Mouse (Mus musculus) embryonic facial prominence, embryonic 14.5 days (tissue): ENCODE results near the gene Ank2. TPM values are rescaled to one million over a fixed set of nuclear protein-coding genes. Genes with fewer than 3 reads are reported as not detected.

Experiments used
- ATAC-seq: fragments of 200-750 bp; cut with Nextera tagmentation; 2 replicates; pipeline ENCODE4 v1.8.0; 2017; ENCODE audit warnings: low read depth, moderate number of reproducible peaks, moderate TSS enrichment
- DNase-seq: peaks from one replicate; pipeline ENCODE4 v3.0.0-alpha.2; 2015; ENCODE audit warnings: low spot score
- H3K27ac ChIP-seq: fragments of 300-500 bp; sonication (generic); replicated peaks from 2 replicates; pipeline ENCODE4 v1.5.1; 2014; ENCODE audit warnings: low read depth, mild to moderate bottlenecking, low read length, moderate library complexity
- H3K27me3 ChIP-seq: fragments of 300-500 bp; sonication (generic); replicated peaks from 2 replicates; pipeline ENCODE4 v1.6.1; 2014; ENCODE audit warnings: low read length; ENCODE audit not compliant: control insufficient read depth, insufficient read depth
- H3K36me3 ChIP-seq: fragments of 300-500 bp; sonication (generic); 2 replicates; pipeline ENCODE4 v1.6.1; 2014; ENCODE audit warnings: low read length, mixed read lengths; ENCODE audit not compliant: control insufficient read depth, insufficient read depth
- H3K4me1 ChIP-seq: fragments of 300-500 bp; sonication (generic); 2 replicates; pipeline ENCODE4 v1.6.1; 2014; ENCODE audit warnings: antibody characterized with exemption, low read length; ENCODE audit not compliant: control insufficient read depth, insufficient read depth
- H3K4me2 ChIP-seq: fragments of 300-500 bp; sonication (generic); 2 replicates; pipeline ENCODE4 v1.6.1; 2014; ENCODE audit warnings: low read depth, mild to moderate bottlenecking, low read length, moderate library complexity, mixed read lengths
- H3K4me3 ChIP-seq: fragments of 300-500 bp; sonication (generic); 2 replicates; pipeline ENCODE4 v1.5.1; 2014; ENCODE audit warnings: low read depth, mild to moderate bottlenecking, low read length
- H3K9ac ChIP-seq: fragments of 300-500 bp; sonication (generic); 2 replicates; pipeline ENCODE4 v1.6.1; 2014; ENCODE audit warnings: low read depth, mild to moderate bottlenecking, low read length, moderate library complexity, mixed read lengths
- H3K9me3 ChIP-seq: fragments of 300-500 bp; sonication (generic); 2 replicates; pipeline ENCODE4 v1.6.1; 2016; ENCODE audit warnings: low read length; ENCODE audit not compliant: control insufficient read depth
- WGBS: fragments of 180-500 bp; shearing (Covaris S2); extraction: QIAGEN DNeasy Blood & Tissue Kit; methylation state at CpG from one replicate; pipeline ENCODE4 v1.1.7; 2014; 5-methylcytosine and 5-hydroxymethylcytosine counted together
- polyA plus RNA-seq: library from polyadenylated mRNA; unstranded; fragments of >200 nt; fragmentation: Nextera tagmentation; extraction: Ambion mirVana; gene quantifications from 2 replicates; pipeline ENCODE4 v1.2.1, GENCODE M21; 2014

Ank2 gene
- polyA plus RNA-seq = 48.3 and 52.2 TPM in 2 replicates

- Histone ChIP-seq H3K36me3 (no peaks in the 10 kb centered on the region), H3K4me1 (0 out of 2 replicates have a peak, but pooled peaks cover 5% of the 10 kb centered on the region), H3K9ac (peak within 1 kb of the TSS; percentile 56), H3K4me2 (peak within 1 kb of the TSS; percentile 88), H3K9me3 (no peaks in the 10 kb centered on the region), H3K27me3 (peaks cover 35% of the 10 kb centered on the region), H3K4me3 (peak within 1 kb of the TSS; percentile 53), H3K27ac (no peak within 1 kb of the TSS)
- under 1% methylated on average over 29 of the region's 62 CpGs for WGBS
- peak; percentile 89 for ATAC-seq
- DNase-seq = peak; percentile 87
These were observed at the start of gene Ank2 for GRCm38 (mm10) chr3:127498742-127499400. Gene Ank2, minus strand, starts transcription at chr3:127499350.

GRCm38 (mm10) chr3:127547882-127548281 is 48.7 kb upstream of the Ank2 start:
- DNase-seq = peak; percentile 26
- H3K4me1 ChIP-seq = no peaks in the 10 kb centered on the region
- H3K9me3 ChIP-seq = no peaks in the 10 kb centered on the region
- no peak overlapping the region for H3K4me3 ChIP-seq
- no peak overlapping the region for H3K4me2 ChIP-seq
- peaks cover 44% of the 10 kb centered on the region for H3K36me3 ChIP-seq
- no peaks in the 10 kb centered on the region for H3K27me3 ChIP-seq
- no peak overlapping the region for H3K27ac ChIP-seq
- H3K9ac ChIP-seq = no peak overlapping the region
- ATAC-seq = no peak
- 47% methylated on average over 5 of the region's 5 CpGs for WGBS

DNA sequence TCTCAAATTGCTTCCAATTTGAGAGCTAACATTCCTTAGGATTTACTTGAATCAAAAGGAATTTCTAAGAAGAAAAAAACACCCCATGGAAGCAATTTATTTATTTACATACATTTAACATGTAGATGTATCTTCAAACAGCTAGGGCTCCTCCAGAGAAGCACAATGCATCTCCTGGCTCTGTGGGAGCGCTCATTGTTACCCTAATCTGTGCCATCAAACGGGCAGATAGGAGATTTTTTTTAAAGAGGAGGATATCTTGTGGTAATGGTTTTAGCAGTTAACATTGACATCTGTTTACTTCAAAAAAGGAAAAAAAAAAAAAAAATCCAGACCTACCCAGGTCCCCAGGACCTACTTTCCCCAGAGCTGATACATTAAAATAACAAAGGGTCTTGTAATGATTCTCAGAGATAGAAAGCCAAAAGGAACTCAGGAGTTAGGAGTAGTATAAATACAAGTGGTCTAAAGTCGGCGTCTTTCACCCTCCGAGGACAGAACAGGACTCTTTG is 45.5 kb upstream of the Ank2 start:
- H3K9ac ChIP-seq = no peak overlapping the region
- no peak overlapping the region for H3K27ac ChIP-seq
- no peaks in the 10 kb centered on the region for H3K27me3 ChIP-seq
- WGBS = 32% methylated on average over 5 of the region's 5 CpGs
- peaks cover 63% of the 10 kb centered on the region for H3K36me3 ChIP-seq
- H3K4me1 ChIP-seq = no peaks in the 10 kb centered on the region
- no peak for DNase-seq
- no peaks in the 10 kb centered on the region for H3K9me3 ChIP-seq
- no peak overlapping the region for H3K4me3 ChIP-seq
- ATAC-seq = no peak
- no peak overlapping the region for H3K4me2 ChIP-seq

DNA sequence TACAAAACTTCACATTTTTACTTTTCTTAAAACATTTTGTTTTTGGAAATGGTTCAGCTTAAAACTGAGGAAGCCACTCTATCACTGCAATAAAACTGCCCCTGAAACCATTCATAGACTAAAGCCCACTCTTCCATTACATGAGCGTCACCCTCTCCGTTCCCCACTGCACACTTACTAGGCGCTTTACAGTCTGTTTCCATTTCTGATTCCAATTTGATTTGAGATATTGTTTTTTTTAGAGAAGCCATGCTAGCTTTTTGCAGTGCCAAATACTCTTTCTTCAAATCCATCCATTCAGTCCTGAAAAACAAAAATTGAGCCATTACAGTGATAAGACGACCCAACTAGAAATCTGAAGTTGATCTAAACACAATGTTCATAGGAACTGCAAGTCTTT is 44.8 kb upstream of the Ank2 start:
- H3K27ac ChIP-seq = no peak overlapping the region
- H3K4me3 ChIP-seq = no peak overlapping the region
- no peaks in the 10 kb centered on the region for H3K9me3 ChIP-seq
- H3K4me1 ChIP-seq = no peaks in the 10 kb centered on the region
- H3K9ac ChIP-seq = no peak overlapping the region
- ATAC-seq (no peak), DNase-seq (no peak)
- peaks cover 68% of the 10 kb centered on the region for H3K36me3 ChIP-seq
- no peaks in the 10 kb centered on the region for H3K27me3 ChIP-seq
- H3K4me2 ChIP-seq = no peak overlapping the region
- WGBS = 80% methylated on average over 4 of the region's 4 CpGs

DNA sequence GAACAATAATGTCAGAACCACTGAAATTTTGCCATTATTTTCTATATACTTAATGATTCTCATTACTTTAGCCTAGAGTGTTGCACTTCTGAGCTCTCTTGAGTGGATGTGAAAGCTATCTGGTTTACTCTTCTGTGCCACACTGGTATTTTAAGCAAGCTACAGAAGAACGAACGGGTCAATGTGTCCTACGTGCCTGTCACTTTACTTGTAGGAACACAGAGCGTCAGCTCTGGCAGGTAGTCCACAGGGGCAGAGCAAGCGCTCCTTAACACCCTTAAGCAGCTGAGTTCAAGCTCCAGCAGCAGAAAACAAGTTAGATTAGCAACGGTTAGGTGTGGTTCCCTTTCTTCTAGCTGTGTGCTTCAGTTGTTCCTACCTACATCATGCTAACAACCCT is 40.0 kb upstream of the Ank2 start:
- no peaks in the 10 kb centered on the region for H3K27me3 ChIP-seq
- 66% methylated on average over 6 of the region's 6 CpGs for WGBS
- no peak overlapping the region for H3K4me2 ChIP-seq
- no peaks in the 10 kb centered on the region for H3K9me3 ChIP-seq
- ATAC-seq (no peak), DNase-seq (no peak)
- H3K36me3 ChIP-seq = peaks cover 54% of the 10 kb centered on the region
- no peak overlapping the region for H3K9ac ChIP-seq
- no peaks in the 10 kb centered on the region for H3K4me1 ChIP-seq
- no peak overlapping the region for H3K27ac ChIP-seq
- no peak overlapping the region for H3K4me3 ChIP-seq

GRCm38 (mm10) chr3:127530293-127530692 is 31.1 kb upstream of the Ank2 start:
- WGBS = 18% methylated on average over 4 of the region's 4 CpGs
- H3K36me3 ChIP-seq = no peaks in the 10 kb centered on the region; the same call in 1 of the 2 replicates
- no peak overlapping the region for H3K4me3 ChIP-seq
- no peak overlapping the region for H3K9ac ChIP-seq
- DNase-seq = no peak
- no peaks in the 10 kb centered on the region for H3K4me1 ChIP-seq
- no peak overlapping the region for H3K4me2 ChIP-seq
- ATAC-seq = no peak
- H3K27me3 ChIP-seq = no peaks in the 10 kb centered on the region
- no peaks in the 10 kb centered on the region for H3K9me3 ChIP-seq
- H3K27ac ChIP-seq = no peak overlapping the region

DNA sequence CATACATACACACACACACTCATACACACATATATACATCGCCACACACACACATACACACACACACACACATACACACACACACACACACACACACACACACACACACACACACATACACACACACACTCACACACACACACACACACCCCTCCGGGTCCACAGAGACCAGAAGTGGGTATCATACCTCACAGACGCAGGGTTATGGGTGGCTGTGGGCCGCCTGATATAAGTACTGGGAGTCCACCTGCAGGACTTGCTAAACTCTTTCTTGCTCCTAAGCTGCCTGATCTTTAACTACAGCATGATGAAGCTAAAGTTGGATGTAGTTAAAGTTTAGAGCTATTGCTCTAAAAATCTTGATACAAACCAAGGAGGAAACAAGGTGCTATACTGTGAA is 30.7 kb upstream of the Ank2 start:
- H3K9ac ChIP-seq = no peak overlapping the region
- no peaks in the 10 kb centered on the region for H3K4me1 ChIP-seq
- 82% methylated on average over 4 of the region's 4 CpGs for WGBS
- DNase-seq (no peak), ATAC-seq (no peak)
- H3K27ac ChIP-seq = no peak overlapping the region
- no peak overlapping the region for H3K4me2 ChIP-seq
- H3K4me3 ChIP-seq = no peak overlapping the region
- H3K36me3 ChIP-seq = no peaks in the 10 kb centered on the region
- no peaks in the 10 kb centered on the region for H3K27me3 ChIP-seq
- no peaks in the 10 kb centered on the region for H3K9me3 ChIP-seq

DNA sequence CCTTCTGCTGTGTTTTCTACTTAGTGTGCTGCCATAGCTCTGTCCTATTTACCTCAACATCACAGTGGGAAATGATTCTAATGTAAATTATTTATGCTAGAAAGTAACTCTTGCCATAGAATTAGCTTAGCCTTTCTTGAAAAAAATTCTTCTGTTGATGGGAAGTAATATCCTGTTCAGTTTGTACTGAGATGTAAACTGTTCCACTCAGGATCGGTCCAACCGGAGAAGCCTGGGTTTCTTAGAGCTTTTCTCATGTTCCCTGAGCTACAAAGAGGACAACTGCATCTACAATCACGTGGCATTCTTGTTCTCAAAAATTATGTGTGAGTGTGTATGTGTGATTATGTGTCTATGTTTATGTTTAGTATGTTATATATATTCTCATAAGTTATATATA is 30.1 kb upstream of the Ank2 start:
- DNase-seq (no peak), ATAC-seq (no peak)
- no peak overlapping the region for H3K9ac ChIP-seq
- H3K4me3 ChIP-seq = no peak overlapping the region
- no peak overlapping the region for H3K4me2 ChIP-seq
- H3K36me3 ChIP-seq = no peaks in the 10 kb centered on the region
- WGBS = 84% methylated on average over 3 of the region's 3 CpGs
- no peak overlapping the region for H3K27ac ChIP-seq
- no peaks in the 10 kb centered on the region for H3K27me3 ChIP-seq
- H3K4me1 ChIP-seq = no peaks in the 10 kb centered on the region
- no peaks in the 10 kb centered on the region for H3K9me3 ChIP-seq

DNA sequence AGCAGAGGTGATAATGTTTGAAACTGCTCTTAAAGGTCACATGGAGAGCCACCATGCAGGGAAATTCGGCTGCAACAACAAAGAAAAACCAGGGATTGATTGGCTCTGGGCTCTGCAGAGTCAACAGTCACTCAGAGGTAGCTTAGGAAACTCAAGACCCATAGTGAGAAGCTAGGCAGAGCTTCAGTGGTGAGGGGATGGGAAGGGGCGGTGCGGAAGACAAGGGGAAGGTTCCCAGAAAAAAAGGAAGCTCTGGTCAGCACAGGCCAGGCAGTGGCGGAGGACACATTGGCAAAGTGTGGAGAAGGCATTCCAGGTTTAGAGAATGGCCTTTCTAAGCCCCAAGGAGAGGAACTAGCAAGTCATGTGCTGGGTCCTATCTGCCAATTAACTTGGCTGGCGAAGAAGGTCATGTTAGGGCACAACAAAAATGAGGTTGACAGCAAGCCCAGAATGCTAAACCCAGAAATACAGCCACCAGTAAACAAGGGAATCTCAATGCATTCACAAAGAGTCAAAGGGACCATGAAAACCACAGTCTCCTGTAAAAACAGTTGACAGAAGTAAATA is 28.4 kb upstream of the Ank2 start:
- H3K4me3 ChIP-seq = no peak overlapping the region
- no peaks in the 10 kb centered on the region for H3K9me3 ChIP-seq
- H3K9ac ChIP-seq = no peak overlapping the region
- H3K4me2 ChIP-seq = no peak overlapping the region
- no peak for ATAC-seq
- 60% methylated on average over 5 of the region's 5 CpGs for WGBS
- DNase-seq = no peak
- no peaks in the 10 kb centered on the region for H3K4me1 ChIP-seq
- no peaks in the 10 kb centered on the region for H3K27me3 ChIP-seq
- no peak overlapping the region for H3K27ac ChIP-seq
- H3K36me3 ChIP-seq = no peaks in the 10 kb centered on the region
